Mouse (Mus musculus) lung, postnatal 0 days (tissue): Measurements from ENCODE around the gene Gdap1l1.

Experiments
- CTCF ChIP-seq: IDR thresholded peaks from 2 replicates; pipeline ENCODE4 v1.5.1; 2016; ENCODE audit warnings: antibody characterized with exemption, mild to moderate bottlenecking
- EP300 ChIP-seq: IDR thresholded peaks from 2 replicates; pipeline ENCODE4 v1.6.1; 2016; ENCODE audit warnings: antibody characterized with exemption, mild to moderate bottlenecking, control low read depth

GRCm38 (mm10) chr2:163481539-163482029 is 43.3 kb downstream of the Gdap1l1 start:
- TF ChIP-seq CTCF (peak; percentile 46), EP300 (no peak)
